Mouse (Mus musculus) erythroblast, embryonic 14.5 days (primary cell): ENCODE results near the gene Daam1. TPM values are rescaled to one million over a fixed set of nuclear protein-coding genes. Genes with fewer than 3 reads are reported as not detected.

ENCODE experiments used
- H3K27me3 ChIP-seq: 2 replicates; pipeline ENCODE4 v1.6.1; 2012; ENCODE audit warnings: inconsistent platforms; ENCODE audit not compliant: control insufficient read depth
- H3K36me3 ChIP-seq: 2 replicates; pipeline ENCODE4 v1.6.1; 2012; ENCODE audit warnings: mild to moderate bottlenecking, inconsistent platforms; ENCODE audit not compliant: control insufficient read depth
- H3K4me1 ChIP-seq: 2 replicates; pipeline ENCODE4 v1.6.1; 2012; ENCODE audit warnings: inconsistent platforms; ENCODE audit not compliant: control insufficient read depth
- H3K4me3 ChIP-seq: replicated peaks from 2 replicates; pipeline ENCODE3; 2012; ENCODE audit warnings: moderate library complexity, mild to moderate bottlenecking, inconsistent platforms
- H3K9me3 ChIP-seq: 2 replicates; pipeline ENCODE4 v1.6.1; 2012; ENCODE audit warnings: low read length, inconsistent platforms, mixed read lengths; ENCODE audit not compliant: control insufficient read depth
- GATA1 ChIP-seq: IDR thresholded peaks from 2 replicates; pipeline ENCODE4 v1.6.1; 2012; ENCODE audit warnings: low read length, inconsistent platforms, mixed read lengths
- TAL1 ChIP-seq: IDR thresholded peaks from 3 replicates; pipeline ENCODE4 v1.6.1; 2012; ENCODE audit warnings: low read length, inconsistent platforms, mixed read lengths
- polyA plus RNA-seq: library from polyadenylated mRNA; stranded (reverse); fragments of >175 nt; gene quantifications from 2 replicates; pipeline ENCODE4 v1.2.3, GENCODE M21; 2012

Gene Daam1
- polyA plus RNA-seq, 1 experiment, result 2.2 TPM

GRCm38 (mm10) chr12:71850135-71850534 lies 19.3 kb downstream of the Daam1 start:
- H3K4me3 ChIP-seq, result no peak overlapping the region
- TF ChIP-seq TAL1 (no peak), GATA1 (no peak)
- H3K27me3 ChIP-seq, result no peaks in the 10 kb centered on the region
- H3K9me3 ChIP-seq, result no peaks in the 10 kb centered on the region
- peaks cover 53% of the 10 kb centered on the region for H3K36me3 ChIP-seq
- peaks cover 31% of the 10 kb centered on the region for H3K4me1 ChIP-seq

GRCm38 (mm10) chr12:71852678-71853077 lies 21.8 kb downstream of the Daam1 start:
- TF ChIP-seq TAL1, result no peak
- TF ChIP-seq GATA1, result peak; percentile 16; the same call in 1 of the 2 replicates
- H3K4me1 ChIP-seq, result peaks cover 36% of the 10 kb centered on the region

GRCm38 (mm10) chr12:71853694-71854093 lies 22.8 kb downstream of the Daam1 start:
- H3K27me3 ChIP-seq, result no peaks in the 10 kb centered on the region
- no peak overlapping the region for H3K4me3 ChIP-seq
- H3K9me3 ChIP-seq, result no peaks in the 10 kb centered on the region
- H3K4me1 ChIP-seq, result peaks cover 40% of the 10 kb centered on the region
- peaks cover 57% of the 10 kb centered on the region for H3K36me3 ChIP-seq
- TF ChIP-seq TAL1 (no peak), GATA1 (no peak)

More at GRCm38 (mm10) chr12:71852678-71853077, 21.8 kb downstream of the Daam1 start:
- Histone ChIP-seq H3K36me3 (peaks cover 57% of the 10 kb centered on the region), H3K9me3 (no peaks in the 10 kb centered on the region), H3K27me3 (no peaks in the 10 kb centered on the region), H3K4me3 (no peak overlapping the region)

GRCm38 (mm10) chr12:71854191-71854590 lies 23.3 kb downstream of the Daam1 start:
- peaks cover 55% of the 10 kb centered on the region for H3K36me3 ChIP-seq
- peaks cover 37% of the 10 kb centered on the region for H3K4me1 ChIP-seq

GRCm38 (mm10) chr12:71855730-71856479 lies 25.0 kb downstream of the Daam1 start:
- Histone ChIP-seq H3K27me3 (no peaks in the 10 kb centered on the region), H3K4me1 (peaks cover 38% of the 10 kb centered on the region), H3K9me3 (no peaks in the 10 kb centered on the region), H3K4me3 (no peak overlapping the region), H3K36me3 (peaks cover 63% of the 10 kb centered on the region)
- TF ChIP-seq TAL1 (no peak), GATA1 (no peak)

More at GRCm38 (mm10) chr12:71854191-71854590, 23.3 kb downstream of the Daam1 start:
- no peaks in the 10 kb centered on the region for H3K27me3 ChIP-seq
- no peaks in the 10 kb centered on the region for H3K9me3 ChIP-seq
- H3K4me3 ChIP-seq, result no peak overlapping the region
- TF ChIP-seq TAL1 (no peak), GATA1 (no peak)

- Histone ChIP-seq H3K4me3 (no peak overlapping the region), H3K27me3 (no peaks in the 10 kb centered on the region), H3K9me3 (no peaks in the 10 kb centered on the region), H3K36me3 (peaks cover 63% of the 10 kb centered on the region), H3K4me1 (peaks cover 34% of the 10 kb centered on the region)
- TF ChIP-seq GATA1 (no peak), TAL1 (no peak)
These were observed 25.5 kb downstream of the Daam1 start for GRCm38 (mm10) chr12:71856480-71856754.

GRCm38 (mm10) chr12:71859096-71859495 lies 28.2 kb downstream of the Daam1 start:
- no peaks in the 10 kb centered on the region for H3K9me3 ChIP-seq

GRCm38 (mm10) chr12:71863846-71864543 lies 33.1 kb downstream of the Daam1 start:
- Histone ChIP-seq H3K36me3 (peaks cover 66% of the 10 kb centered on the region), H3K4me3 (no peak overlapping the region), H3K27me3 (no peaks in the 10 kb centered on the region), H3K9me3 (no peaks in the 10 kb centered on the region), H3K4me1 (peaks cover 5% of the 10 kb centered on the region)
- TF ChIP-seq TAL1, result no peak
- TF ChIP-seq GATA1, result no peak

More at GRCm38 (mm10) chr12:71859096-71859495, 28.2 kb downstream of the Daam1 start:
- Histone ChIP-seq H3K4me3 (no peak overlapping the region), H3K36me3 (peaks cover 75% of the 10 kb centered on the region), H3K27me3 (no peaks in the 10 kb centered on the region), H3K4me1 (peaks cover 22% of the 10 kb centered on the region)
- no peak for TF ChIP-seq TAL1

- TF ChIP-seq TAL1 (no peak), GATA1 (no peak)
- no peak overlapping the region for H3K4me3 ChIP-seq
- H3K36me3 ChIP-seq, result peaks cover 63% of the 10 kb centered on the region
These were observed 33.6 kb downstream of the Daam1 start for GRCm38 (mm10) chr12:71864544-71864897.

More at GRCm38 (mm10) chr12:71864544-71864897, 33.6 kb downstream of the Daam1 start:
- Histone ChIP-seq H3K27me3 (no peaks in the 10 kb centered on the region), H3K9me3 (no peaks in the 10 kb centered on the region), H3K4me1 (peaks cover 6% of the 10 kb centered on the region)
